Mouse (Mus musculus) kidney, adult 2 months (tissue): ENCODE results near the gene Cyp4f39.

Experiments used
- CTCF ChIP-seq: fragments of 200-500 bp; conservative IDR thresholded peaks from 2 replicates; pipeline ENCODE4 v1.5.1; 2011; ENCODE audit warnings: low read depth, mild to moderate bottlenecking, control low read depth, low read length, moderate library complexity, mixed read lengths; ENCODE audit not compliant: insufficient read depth, insufficient read length
- POLR2A ChIP-seq: fragments of 200-500 bp; IDR thresholded peaks from one replicate; pipeline ENCODE4 v1.6.1; 2011; ENCODE audit warnings: low read depth, low read length, control low read depth

- TF ChIP-seq POLR2A (no peak), CTCF (no peak)
Observed at GRCm38 (mm10) chr17:32516126-32516525, 63.6 kb downstream of the Cyp4f39 start.
